Mouse (Mus musculus) heart, adult 2 months (tissue): ENCODE results near the gene Nfe2l2. TPM values are rescaled to one million over a fixed set of nuclear protein-coding genes. Genes with fewer than 3 reads are reported as not detected.
A peak's percentile ranks its signal among the peaks of the same experiment; 100 is the strongest.

Experiments
- DNase-seq, 2 experiments: peaks; one replicate each; pipeline ENCODE4 v3.0.0; 2021
- H3K27ac ChIP-seq: fragments of 200-600 bp; 2 replicates; pipeline ENCODE4 v1.8.1; 2022
- H3K27me3 ChIP-seq: fragments of 200-500 bp; 2 replicates; pipeline ENCODE4 v1.6.1; 2012; ENCODE audit warnings: mild to moderate bottlenecking, low read length, inconsistent platforms, mixed read lengths; ENCODE audit not compliant: control insufficient read depth, insufficient read depth
- H3K36me3 ChIP-seq: fragments of 200-500 bp; 2 replicates; pipeline ENCODE4 v1.6.1; 2012; ENCODE audit warnings: low read length, inconsistent platforms; ENCODE audit not compliant: control insufficient read depth, insufficient read depth
- H3K4me1 ChIP-seq: fragments of 200-500 bp; 2 replicates; pipeline ENCODE4 v1.6.1; 2011; ENCODE audit warnings: low read length; ENCODE audit not compliant: control insufficient read depth, insufficient read depth
- H3K4me3 ChIP-seq: fragments of 200-600 bp; 2 replicates; pipeline ENCODE4 v1.8.1; 2022
- H3K79me2 ChIP-seq: fragments of 200-500 bp; replicated peaks from 2 replicates; pipeline ENCODE4 v1.6.1; 2012; ENCODE audit warnings: mild to moderate bottlenecking, inconsistent platforms, low read length, moderate library complexity, mixed read lengths; ENCODE audit not compliant: control insufficient read depth, insufficient read depth
- H3K9ac ChIP-seq: fragments of 200-500 bp; 2 replicates; pipeline ENCODE4 v1.6.1; 2012; ENCODE audit warnings: low read depth, mild to moderate bottlenecking, control low read depth, inconsistent platforms, low read length, mixed read lengths
- CTCF ChIP-seq: fragments of 200-600 bp; IDR thresholded peaks from 2 replicates; pipeline ENCODE4 v1.8.1; 2022; ENCODE audit warnings: antibody characterized with exemption, mild to moderate bottlenecking, moderate library complexity
- EP300 ChIP-seq: fragments of 200-500 bp; IDR thresholded peaks from 2 replicates; pipeline ENCODE4 v1.6.1; 2011; ENCODE audit warnings: low read depth, low read length, control low read depth; ENCODE audit not compliant: insufficient read depth
- POLR2A ChIP-seq: fragments of 200-500 bp; IDR thresholded peaks from 2 replicates; pipeline ENCODE4 v1.6.1; 2011; ENCODE audit warnings: mild to moderate bottlenecking, low read depth, low read length, control low read depth; ENCODE audit not compliant: insufficient read depth
- WGBS: fragments of 180-500 bp; shearing (Covaris S2); methylation state at CpG from one replicate; pipeline ENCODE4 v1.1.7; 2018; 5-methylcytosine and 5-hydroxymethylcytosine counted together
- intact Hi-C: fragments of 180-260 bp; cut with DNase I; formaldehyde crosslinking; loops from one replicate; pipeline ENCODE4 v1.15.1; 2025
- polyA plus RNA-seq: library from polyadenylated mRNA; depleted of rRNA; stranded (reverse); fragments of >200 nt; gene quantifications from 2 replicates; pipeline ENCODE4 v1.2.3, GENCODE M21; 2012
- total RNA-seq, 2 experiments: library from RNA; stranded (reverse); gene quantifications; 2 replicates each; pipeline ENCODE4 v1.2.3; 2021

Nfe2l2 gene
- total and polyA plus RNA-seq, 3 experiments: 36.5 to 67.1 (median 56.2) TPM

- Histone ChIP-seq H3K36me3 (peaks cover 37% of the 10 kb centered on the region), H3K4me3 (peak overlapping the region; percentile 91), H3K27ac (peak overlapping the region; percentile 98), H3K9ac (peak overlapping the region; percentile 33), H3K27me3 (no peaks in the 10 kb centered on the region), H3K79me2 (0 out of 2 replicates have a peak, but pooled peaks cover 2% of the 10 kb centered on the region), H3K4me1 (peaks cover 7% of the 10 kb centered on the region)
- DNase-seq: no peak
- WGBS: 2% methylated on average over 15 of the region's 15 CpGs
- intact Hi-C loops: loop anchor here (2.0 kb wide), 1 partner anchor 116 kb away; no protein-coding TSS in a partner anchor
- TF ChIP-seq EP300 (no peak), POLR2A (no peak), CTCF (no peak)
Observed at GRCm38 (mm10) chr2:75660255-75660948, 44.0 kb downstream of the Nfe2l2 start.

- H3K27me3 ChIP-seq: no peaks in the 10 kb centered on the region
- DNase-seq: peak; percentile 95
- H3K27ac ChIP-seq: peak overlapping the region; percentile 98
- WGBS: under 1% methylated on average over 45 of the region's 47 CpGs
- H3K9ac ChIP-seq: peak overlapping the region; percentile 92
- intact Hi-C loops: loop anchor here (1.0 to 2.0 kb wide), 2 partner anchors 23 to 44 kb away; no protein-coding TSS in a partner anchor
- no peak for TF ChIP-seq POLR2A
- peak; percentile 28; the same call in 1 of the 2 replicates for TF ChIP-seq CTCF
- TF ChIP-seq EP300: 0 out of 2 replicates have a peak, but pooled peaks have one; percentile 19
- peaks cover 7% of the 10 kb centered on the region for H3K4me1 ChIP-seq
- H3K4me3 ChIP-seq: peak overlapping the region; percentile 91
- peaks cover 32% of the 10 kb centered on the region for H3K36me3 ChIP-seq
- 0 out of 2 replicates have a peak, but pooled peaks cover 2% of the 10 kb centered on the region for H3K79me2 ChIP-seq
Observed at GRCm38 (mm10) chr2:75659629-75659960, 44.8 kb downstream of the Nfe2l2 start.

GRCm38 (mm10) chr2:75658727-75659628, 45.5 kb downstream of the Nfe2l2 start, which contains the start of gene Hnrnpa3:
Gene Hnrnpa3 (plus strand): TSS chr2:75659261.
- peaks cover 28% of the 10 kb centered on the region for H3K36me3 ChIP-seq
- peak; percentile 98 to 100 for DNase-seq
- H3K4me1 ChIP-seq: peaks cover 7% of the 10 kb centered on the region
- peak within 1 kb of the TSS; percentile 99 for H3K27ac ChIP-seq
- H3K4me3 ChIP-seq: peak within 1 kb of the TSS; percentile 93
- peak within 1 kb of the TSS; percentile 92 for H3K9ac ChIP-seq
- TF ChIP-seq EP300 (peak; percentile 78), POLR2A (peak; percentile 88), CTCF (peak; percentile 7; the same call in 1 of the 2 replicates)
- WGBS: under 1% methylated on average over 102 of the region's 102 CpGs
- intact Hi-C loops: loop anchor here (1.0 to 2.0 kb wide), 3 partner anchors 24 to 46 kb away; no protein-coding TSS in a partner anchor
- H3K27me3 ChIP-seq: no peaks in the 10 kb centered on the region
- H3K79me2 ChIP-seq: 0 out of 2 replicates have a peak, but pooled peaks cover 2% of the 10 kb centered on the region

- Histone ChIP-seq H3K36me3 (peaks cover 22% of the 10 kb centered on the region), H3K4me3 (peak overlapping the region; percentile 93), H3K79me2 (0 out of 2 replicates have a peak, but pooled peaks cover 2% of the 10 kb centered on the region), H3K9ac (peak overlapping the region; percentile 84), H3K4me1 (peaks cover 7% of the 10 kb centered on the region), H3K27me3 (no peaks in the 10 kb centered on the region), H3K27ac (peak overlapping the region; percentile 99)
- intact Hi-C loops: loop anchor here (1.0 to 2.0 kb wide), 2 partner anchors 25 to 45 kb away; no protein-coding TSS in a partner anchor
- WGBS: 4% methylated on average over 18 of the region's 18 CpGs
- TF ChIP-seq CTCF (no peak), EP300 (no peak), POLR2A (no peak)
- peak in 1 of 2 experiments; percentile 31 for DNase-seq
Observed at GRCm38 (mm10) chr2:75657907-75658691, 46.3 kb downstream of the Nfe2l2 start.

GRCm38 (mm10) chr2:75656924-75657323, 47.5 kb downstream of the Nfe2l2 start:
- H3K4me1 ChIP-seq: peaks cover 7% of the 10 kb centered on the region
- H3K27me3 ChIP-seq: no peaks in the 10 kb centered on the region
- TF ChIP-seq CTCF (no peak), POLR2A (no peak), EP300 (no peak)
- DNase-seq: no peak
- intact Hi-C loops: no loop called here
- no peak overlapping the region for H3K4me3 ChIP-seq
- H3K9ac ChIP-seq: no peak overlapping the region
- no peak overlapping the region for H3K27ac ChIP-seq
- H3K79me2 ChIP-seq: 0 out of 2 replicates have a peak, but pooled peaks cover 2% of the 10 kb centered on the region
- peaks cover 17% of the 10 kb centered on the region for H3K36me3 ChIP-seq
- 82% methylated on average over 5 of the region's 5 CpGs for WGBS
